Mouse (Mus musculus): Measurements from ENCODE around the gene Olfr472. TPM values are rescaled to one million over a fixed set of nuclear protein-coding genes. Genes with fewer than 3 reads are reported as not detected.
"Not testable (repeated sequence)": the region's sequence is repeated elsewhere in the genome, so short reads cannot be mapped to it uniquely, and the experiment has no call there.

Gene Olfr472
- under 1 TPM in 1 of 2 experiments, not detected in 1; 0.05 TPM for total RNA-seq (2021)
- long read RNA-seq, experiment 1 = 0 reads
- long read RNA-seq, experiment 2 = 0 reads

GRCm38 (mm10) chr7:107897602-107898001, at the start of gene Olfr472:
TSS of gene Olfr472 (plus strand) at chr7:107897902.
- no peak for DNase-seq

- DNase-seq = no peak
These were observed 32.4 kb downstream of the Olfr472 start, which contains the start of gene Olfr473 for GRCm38 (mm10) chr7:107930146-107930545. TSS of gene Olfr473 (plus strand) at chr7:107930446.

- not testable (repeated sequence) for DNase-seq
These were observed 54.8 kb downstream of the Olfr472 start for GRCm38 (mm10) chr7:107952539-107952938.

GRCm38 (mm10) chr7:107954343-107954742, 56.6 kb downstream of the Olfr472 start, which contains the start of gene Olfr474:
TSS of gene Olfr474 (plus strand) at chr7:107954643.
- DNase-seq = no peak

Other genes with a start within 250 kb of the Olfr472 start
- under 1 TPM; 0.20 to 0.54 TPM for gene Cyb5r2, start 139.9 kb upstream of the Olfr472 start, total RNA-seq (2021)
- not detected for gene Ovch2, start 96.7 kb upstream of the Olfr472 start, total RNA-seq (2021)
- not detected for gene Olfr467, start 85.6 kb upstream of the Olfr472 start, total RNA-seq (2021)
- gene Olfr469, start 72.4 kb upstream of the Olfr472 start, total RNA-seq (2021) = not detected
- not detected for gene Olfr470, start 50.4 kb upstream of the Olfr472 start, total RNA-seq (2021)
- gene Olfr473, start 32.5 kb downstream of the Olfr472 start, total RNA-seq (2021) = not detected
- gene Olfr474, start 56.7 kb downstream of the Olfr472 start, total RNA-seq (2021) = not detected
- not detected for gene Olfr476, start 66.9 kb downstream of the Olfr472 start, total RNA-seq (2021)
- not detected for gene Olfr477, start 88.8 kb downstream of the Olfr472 start, total RNA-seq (2021)
- not detected for gene Olfr478, start 136.1 kb downstream of the Olfr472 start, total RNA-seq (2021)
- gene Olfr479, start 152.8 kb downstream of the Olfr472 start, total RNA-seq (2021) = not detected
- not detected for gene Olfr480, start 169.4 kb downstream of the Olfr472 start, total RNA-seq (2021)
- gene Olfr481, start 182.0 kb downstream of the Olfr472 start, total RNA-seq (2021) = not detected
- gene Olfr482, start 199.7 kb downstream of the Olfr472 start, total RNA-seq (2021) = 1 to 10 TPM in 1 of 2 experiments, under 1 TPM in 1; 0.63 to 1.0 TPM
- not detected for gene Olfr483, start 202.9 kb downstream of the Olfr472 start, total RNA-seq (2021)
- gene Olfr484, start 229.5 kb downstream of the Olfr472 start, total RNA-seq (2021) = not detected

Data from gastrocnemius, postnatal 10 days (tissue).